Mouse (Mus musculus): ENCODE results near the gene Mrpl55. TPM values are rescaled to one million over a fixed set of nuclear protein-coding genes. Genes with fewer than 3 reads are reported as not detected.

Mrpl55 gene
- 54.4 TPM for polyA plus RNA-seq (2017; shearing (Covaris generic))

DNA sequence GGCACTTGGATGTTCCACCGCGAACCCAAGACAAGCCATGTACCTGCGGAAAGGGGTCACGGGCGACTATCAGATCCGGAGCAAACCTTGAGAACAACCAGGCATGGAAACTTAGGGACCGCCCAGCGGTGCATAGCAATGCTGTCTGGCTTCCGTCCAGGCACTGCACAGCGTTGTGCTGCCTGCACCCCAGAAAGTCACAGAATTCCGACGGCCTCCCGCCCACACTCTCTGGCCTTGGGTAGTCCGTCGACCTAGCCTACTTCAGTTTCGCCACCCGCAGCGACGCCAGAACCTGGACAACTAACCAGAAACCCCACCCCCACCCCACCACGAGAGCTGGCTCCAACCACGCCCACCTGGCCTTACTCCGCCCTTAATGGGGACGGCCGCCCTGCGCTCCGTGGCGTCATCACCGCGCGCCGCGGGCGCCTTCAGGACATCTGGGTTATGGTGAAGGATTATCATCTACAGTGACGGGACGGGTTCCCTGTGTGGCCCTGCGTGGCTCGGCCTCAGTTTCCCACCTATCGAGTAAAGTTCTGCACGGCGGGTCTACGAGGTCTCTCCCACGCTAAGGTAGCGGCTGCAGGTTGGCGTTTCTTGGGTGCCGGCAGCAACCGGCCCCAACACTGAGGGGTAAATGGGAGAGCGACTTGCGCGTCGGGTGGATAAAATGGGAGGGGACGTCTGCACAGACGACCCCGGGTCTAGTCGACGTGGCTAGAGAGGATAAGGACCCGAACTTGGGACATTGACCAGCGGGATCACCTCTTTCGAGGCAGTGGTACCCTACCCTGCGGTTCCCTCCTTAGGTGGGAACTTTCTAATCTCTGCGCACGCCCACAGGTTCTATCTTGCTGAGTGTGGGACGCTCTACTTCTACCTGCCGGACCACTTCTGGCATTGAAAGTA is at the start of gene Mrpl55:
TSS of gene Mrpl55 (plus strand) at position 406 of the 915 bp plus-strand sequence.

DNA sequence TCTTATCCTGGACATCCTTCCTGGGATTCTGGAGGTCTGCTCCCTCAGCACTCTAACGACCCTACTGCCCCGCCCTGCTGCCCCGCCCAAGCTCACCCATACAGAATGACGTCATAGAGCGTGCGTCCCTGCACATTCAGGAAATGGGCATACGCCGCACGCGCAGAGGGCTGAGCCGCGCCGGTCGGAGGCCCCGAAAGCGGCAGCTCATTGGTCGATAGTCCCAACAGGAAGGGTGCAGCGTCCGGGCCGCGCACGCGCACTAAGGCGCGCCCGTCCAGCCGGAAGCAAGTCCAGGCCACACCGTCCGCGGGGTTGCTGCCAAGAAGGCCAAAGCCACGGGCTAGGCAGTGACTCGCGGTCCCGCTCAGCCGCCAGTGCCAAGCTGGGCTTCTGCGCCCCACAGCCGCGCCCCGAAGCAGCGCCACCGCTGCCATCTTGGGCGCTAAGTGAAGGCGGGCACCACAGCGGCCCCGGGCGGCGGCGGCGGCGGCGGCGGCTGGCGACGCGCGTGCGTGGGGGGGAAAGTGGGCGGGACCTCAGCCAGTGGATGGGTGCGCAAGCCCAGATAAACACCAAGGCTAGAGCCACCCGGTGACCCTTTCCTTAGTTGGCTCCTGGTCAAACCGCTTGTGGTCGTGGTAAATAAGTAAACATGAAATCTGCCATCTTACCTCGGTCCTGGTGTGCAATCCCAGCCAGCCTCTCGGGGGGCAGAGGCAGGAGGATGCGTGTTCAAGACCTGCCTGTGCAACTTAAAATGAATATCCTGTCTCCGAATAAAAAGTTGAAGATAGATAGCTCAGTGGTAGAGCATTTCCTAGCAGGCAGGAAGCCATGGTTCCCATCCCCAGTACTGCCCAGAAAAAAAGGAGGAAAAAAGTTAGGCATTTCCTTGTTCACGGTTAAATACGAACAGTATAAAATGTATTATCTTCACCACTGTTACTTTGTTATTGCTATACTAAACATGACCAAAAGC is 38.7 kb upstream of the Mrpl55 start, which contains the start of gene Iba57:
TSS of gene Iba57 (minus strand) at position 485 of the 982 bp plus-strand sequence.

DNA sequence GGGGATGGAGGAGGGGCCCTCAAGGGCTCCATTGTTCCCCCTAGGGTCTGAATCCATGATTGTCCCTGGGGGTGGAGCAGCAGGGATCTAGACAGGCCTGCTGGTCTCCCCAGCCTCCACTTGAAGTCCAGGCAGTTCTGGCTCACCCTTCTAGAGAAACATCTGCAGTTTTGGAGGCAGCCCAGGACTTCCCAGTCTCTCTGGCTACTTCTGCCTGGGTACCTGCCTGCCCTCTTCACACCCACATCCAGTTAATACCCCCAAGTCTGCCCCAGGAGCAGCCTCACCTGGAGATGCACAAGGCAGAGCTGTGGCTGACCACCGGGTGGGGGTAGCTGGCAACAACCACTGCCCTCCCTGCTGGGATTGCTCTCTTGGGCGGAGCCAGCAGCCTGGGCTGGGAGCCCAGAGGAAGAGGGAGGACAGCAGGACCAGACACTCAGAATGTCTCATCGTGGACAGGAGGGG is 19.4 kb upstream of the Mrpl55 start, which contains the start of gene Gjc2:
TSS of gene Gjc2 (minus strand) at position 350 of the 468 bp plus-strand sequence.

DNA sequence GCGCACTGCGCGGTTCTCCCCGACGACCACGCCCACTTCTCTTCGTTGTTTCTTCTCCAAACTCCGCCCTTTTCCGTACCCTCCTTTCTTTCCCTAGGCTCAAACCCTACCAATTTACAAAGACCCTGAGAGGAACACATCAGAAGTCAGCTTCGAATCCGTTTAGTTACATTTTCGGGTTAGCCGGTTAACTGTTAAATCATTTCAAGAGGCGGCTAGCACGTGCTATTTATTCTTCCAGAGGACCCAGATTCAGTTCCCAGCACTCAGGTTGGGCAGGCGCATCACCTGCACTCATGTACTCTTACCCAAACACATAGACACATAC is 10.3 kb upstream of the Mrpl55 start, which contains the start of gene Guk1:
TSS of gene Guk1 (minus strand) at position 154 of the 328 bp plus-strand sequence.

DNA sequence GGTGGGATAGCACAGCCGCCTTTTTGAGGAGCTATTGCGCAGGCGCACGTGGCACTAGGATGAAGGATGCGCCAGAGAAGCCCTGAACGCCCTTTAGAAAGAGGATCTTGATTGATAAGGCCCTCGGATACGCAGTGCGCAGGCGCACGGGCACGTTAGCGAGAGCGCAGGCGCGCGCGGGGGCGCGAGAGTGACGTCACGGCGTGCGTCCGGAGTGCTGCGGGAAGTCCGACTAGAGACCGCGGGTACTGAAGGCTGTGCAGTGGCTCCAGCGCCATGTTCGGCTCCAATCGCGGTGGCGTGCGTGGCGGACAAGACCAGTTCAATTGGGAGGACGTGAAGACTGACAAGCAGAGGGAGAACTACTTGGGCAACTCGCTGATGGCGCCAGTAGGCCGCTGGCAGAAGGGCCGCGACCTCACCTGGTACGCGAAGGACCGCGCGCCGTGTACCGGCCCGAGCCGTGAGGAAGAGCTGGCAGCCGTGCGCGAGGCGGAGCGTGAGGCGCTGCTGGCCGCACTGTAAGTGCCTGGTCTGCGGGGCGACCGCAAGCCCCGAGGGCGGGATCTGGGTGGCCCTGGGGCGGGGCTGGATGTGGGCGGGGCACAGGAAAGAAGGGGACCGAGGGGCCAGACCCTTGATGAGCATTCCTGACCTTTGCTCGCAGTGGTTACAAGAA is 6.0 kb downstream of the Mrpl55 start, which contains the start of gene 2310033P09Rik:
TSS of gene 2310033P09Rik (plus strand) at position 169 of the 679 bp plus-strand sequence.

GRCm38 (mm10) chr11:59228122-59228953 is 26.1 kb downstream of the Mrpl55 start, which contains the start of gene Arf1:
TSS of gene Arf1 (minus strand) at chr11:59228270.

Other genes starting within 250 kb of the Mrpl55 start
- gene Hist3h2a, start 247.8 kb upstream of the Mrpl55 start, polyA plus RNA-seq (2017; shearing (Covaris generic)): 18.3 TPM
- gene Trim17, start 247.8 kb upstream of the Mrpl55 start, polyA plus RNA-seq (2017; shearing (Covaris generic)): 0.45 TPM
- 25.0 TPM for gene Trim11, start 224.4 kb upstream of the Mrpl55 start, polyA plus RNA-seq (2017; shearing (Covaris generic))
- gene Obscn, start 66.1 kb upstream of the Mrpl55 start, polyA plus RNA-seq (2017; shearing (Covaris generic)): not detected
- 0.93 TPM for gene Iba57, start 38.7 kb upstream of the Mrpl55 start, polyA plus RNA-seq (2017; shearing (Covaris generic))
- not detected for gene Gjc2, start 19.3 kb upstream of the Mrpl55 start, polyA plus RNA-seq (2017; shearing (Covaris generic))
- 85.4 TPM for gene Guk1, start 10.3 kb upstream of the Mrpl55 start, polyA plus RNA-seq (2017; shearing (Covaris generic))
- gene 2310033P09Rik, start 5.8 kb downstream of the Mrpl55 start, polyA plus RNA-seq (2017; shearing (Covaris generic)): 25.8 TPM
- 517 TPM for gene Arf1, start 25.8 kb downstream of the Mrpl55 start, polyA plus RNA-seq (2017; shearing (Covaris generic))
- not detected for gene Wnt3a, start 88.3 kb downstream of the Mrpl55 start, polyA plus RNA-seq (2017; shearing (Covaris generic))
- gene Wnt9a, start 104.4 kb downstream of the Mrpl55 start, polyA plus RNA-seq (2017; shearing (Covaris generic)): not detected
- gene Prss38, start 173.2 kb downstream of the Mrpl55 start, polyA plus RNA-seq (2017; shearing (Covaris generic)): not detected
- 15.0 TPM for gene Jmjd4, start 247.6 kb downstream of the Mrpl55 start, polyA plus RNA-seq (2017; shearing (Covaris generic))
- gene Snap47, start 248.7 kb downstream of the Mrpl55 start, polyA plus RNA-seq (2017; shearing (Covaris generic)): 66.8 TPM